Mouse (Mus musculus) ES-E14 (cell line): ENCODE measurements around the gene Tex21.
A peak's percentile ranks its signal among the peaks of the same experiment; 100 is the strongest.

Experiments used
- CHD2 ChIP-seq: IDR thresholded peaks from 2 replicates; pipeline ENCODE4 v1.6.1; 2014; ENCODE audit warnings: mild to moderate bottlenecking, low read depth, low read length, inconsistent platforms
- HCFC1 ChIP-seq: IDR thresholded peaks from 2 replicates; pipeline ENCODE4 v1.6.1; 2012; ENCODE audit warnings: low read length, inconsistent platforms, borderline replicate concordance; ENCODE audit not compliant: insufficient read depth
- MAFK ChIP-seq: IDR thresholded peaks from 2 replicates; pipeline ENCODE4 v1.6.1; 2014; ENCODE audit warnings: mild to moderate bottlenecking, low read depth, low read length, inconsistent platforms; ENCODE audit not compliant: insufficient read depth
- ZC3H11A ChIP-seq: IDR thresholded peaks from 2 replicates; pipeline ENCODE4 v1.6.1; 2012; ENCODE audit warnings: low read depth, mild to moderate bottlenecking, inconsistent platforms, low read length, borderline replicate concordance
- ZNF384 ChIP-seq: IDR thresholded peaks from 2 replicates; pipeline ENCODE4 v1.6.1; 2012; ENCODE audit warnings: low read depth, low read length, inconsistent platforms

- TF ChIP-seq CHD2 (peak; percentile 52), ZNF384 (no peak), ZC3H11A (no peak), HCFC1 (no peak), MAFK (no peak)
These were observed 31.4 kb downstream of the Tex21 start for GRCm38 (mm10) chr12:76215121-76215520.
